Mouse (Mus musculus) midbrain, embryonic 16.5 days (tissue): ENCODE measurements around the gene Scn2b. TPM values are rescaled to one million over a fixed set of nuclear protein-coding genes. Genes with fewer than 3 reads are reported as not detected.

ENCODE experiments used
- polyA plus RNA-seq: library from polyadenylated mRNA; unstranded; fragments of >200 nt; fragmentation: Nextera tagmentation; extraction: Ambion mirVana; gene quantifications from 2 replicates; pipeline ENCODE4 v1.2.1, GENCODE M21; 2015

The Scn2b gene
- polyA plus RNA-seq, 1 experiment from 2014 or later, result 11.3 TPM

Other genes starting within 250 kb of the Scn2b start
- 14.1 and 22.3 TPM in 2 replicates for gene Kmt2a, start 236.5 kb upstream of the Scn2b start, polyA plus RNA-seq
- 651 and 716 TPM in 2 replicates for gene Atp5l, start 197.0 kb upstream of the Scn2b start, polyA plus RNA-seq
- gene Ube4a, start 152.2 kb upstream of the Scn2b start, polyA plus RNA-seq, result 33.5 and 39.3 TPM in 2 replicates
- gene Cd3g, start 137.4 kb upstream of the Scn2b start, polyA plus RNA-seq, result not detected in 2 replicates
- not detected in 2 replicates for gene Cd3d, start 136.0 kb upstream of the Scn2b start, polyA plus RNA-seq
- gene Cd3e, start 108.2 kb upstream of the Scn2b start, polyA plus RNA-seq, result 0.07 TPM in 1 of 2 replicates, not detected in the other
- 1.4 TPM in 2 replicates for gene Mpzl2, start 78.0 kb upstream of the Scn2b start, polyA plus RNA-seq
- gene Mpzl3, start 62.6 kb upstream of the Scn2b start, polyA plus RNA-seq, result 0.75 and 1.2 TPM in 2 replicates
- gene Jaml, start 38.6 kb upstream of the Scn2b start, polyA plus RNA-seq, result 0.29 and 0.32 TPM in 2 replicates
- 0.28 and 0.31 TPM in 2 replicates for gene Scn4b, start 20.6 kb downstream of the Scn2b start, polyA plus RNA-seq
- 0.12 and 0.18 TPM in 2 replicates for gene BC049352, start 64.2 kb downstream of the Scn2b start, polyA plus RNA-seq
- gene Tmprss4, start 86.3 kb downstream of the Scn2b start, polyA plus RNA-seq, result not detected in 2 replicates
- gene Il10ra, start 151.4 kb downstream of the Scn2b start, polyA plus RNA-seq, result 0.48 and 0.64 TPM in 2 replicates
- not detected in 2 replicates for gene Tmprss13, start 201.3 kb downstream of the Scn2b start, polyA plus RNA-seq